Mouse (Mus musculus) left cerebral cortex, postnatal 25 days (tissue): ENCODE data around the gene Wfdc1. TPM values are rescaled to one million over a fixed set of nuclear protein-coding genes. Genes with fewer than 3 reads are reported as not detected.

ENCODE experiments used
- DNase-seq, 2 experiments: peaks; one replicate each; pipeline ENCODE4 v3.0.0; 2022; ENCODE audit warnings: low spot score in 2 of 2, mixed read lengths in 1 of 2
- intact Hi-C: fragments of 180-260 bp; cut with DNase I; formaldehyde crosslinking; loops from one replicate; pipeline ENCODE4 v1.15.1; 2025
- total RNA-seq, 2 experiments: library from RNA; stranded (reverse); gene quantifications; 2 replicates each; pipeline ENCODE4 v1.2.3; 2021

Gene Wfdc1
- total RNA-seq = 10 to 100 TPM in 1 of 2 experiments, 1 to 10 TPM in 1; 8.6 to 10.8 TPM

GRCm38 (mm10) chr8:119666219-119666951, at the start of gene Wfdc1:
Gene Wfdc1 (plus strand): TSS chr8:119666365.
- intact Hi-C loops = no loop called here
- no peak for DNase-seq

DNA sequence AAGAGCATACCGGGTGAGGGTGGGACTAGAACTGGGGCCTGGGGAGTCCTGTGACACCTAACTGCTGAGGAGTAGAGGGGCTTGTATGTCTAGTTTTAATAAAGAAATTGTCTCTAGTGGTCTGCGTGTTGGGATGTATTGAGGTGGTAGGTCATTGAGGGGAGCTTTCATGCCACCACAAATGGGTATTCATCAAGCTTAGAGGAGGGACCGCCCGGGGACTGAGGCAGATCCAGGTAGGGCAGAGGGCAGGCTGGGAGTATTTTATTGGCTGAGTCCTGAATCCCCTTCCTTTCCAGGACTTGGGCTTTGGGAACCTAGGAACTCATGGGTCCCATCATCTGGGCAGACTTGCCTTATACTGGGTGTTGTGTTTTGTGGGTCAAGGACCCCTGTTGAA, 49.4 kb upstream of the Wfdc1 start:
- intact Hi-C loops = no loop called here
- no peak for DNase-seq

GRCm38 (mm10) chr8:119617586-119617985, 48.6 kb upstream of the Wfdc1 start:
- intact Hi-C loops = no loop called here
- no peak for DNase-seq

GRCm38 (mm10) chr8:119618887-119619286, 47.3 kb upstream of the Wfdc1 start:
- DNase-seq = no peak
- intact Hi-C loops = no loop called here

DNA sequence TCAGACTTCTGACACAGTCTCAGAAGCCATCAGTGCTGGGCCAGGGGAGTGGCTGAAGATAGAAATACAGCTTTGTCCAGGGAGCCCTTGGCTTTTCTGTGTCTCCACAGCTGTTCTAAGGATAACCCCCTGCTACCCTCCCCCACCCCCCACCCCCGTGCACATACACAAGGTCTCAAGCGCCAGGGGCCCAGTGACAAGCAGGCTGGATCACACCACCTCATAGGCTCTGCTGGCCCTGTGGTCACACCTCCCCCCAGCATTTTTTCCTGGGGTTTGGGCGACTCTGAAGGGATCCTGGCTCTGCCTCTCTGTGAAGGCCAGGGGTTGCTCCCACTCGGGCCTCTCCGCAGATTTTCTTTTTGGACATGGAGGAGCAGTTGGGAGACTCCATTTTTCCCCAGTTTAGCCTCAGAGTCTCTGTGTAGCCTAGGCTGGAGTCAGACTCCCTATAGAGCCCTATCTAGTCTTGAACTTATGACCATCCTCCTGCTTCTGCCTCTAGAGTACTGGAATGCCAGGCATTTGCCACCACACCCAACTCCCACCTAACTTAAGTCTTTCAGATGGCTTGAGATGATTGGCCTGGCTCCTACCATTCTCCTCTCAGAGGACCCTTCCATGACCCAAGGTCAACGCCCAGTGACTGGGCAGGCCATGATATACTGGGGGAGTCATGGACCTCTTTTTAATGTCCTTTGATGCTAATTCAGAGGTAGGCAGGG, 45.9 kb upstream of the Wfdc1 start:
- intact Hi-C loops = no loop called here
- no peak for DNase-seq

DNA sequence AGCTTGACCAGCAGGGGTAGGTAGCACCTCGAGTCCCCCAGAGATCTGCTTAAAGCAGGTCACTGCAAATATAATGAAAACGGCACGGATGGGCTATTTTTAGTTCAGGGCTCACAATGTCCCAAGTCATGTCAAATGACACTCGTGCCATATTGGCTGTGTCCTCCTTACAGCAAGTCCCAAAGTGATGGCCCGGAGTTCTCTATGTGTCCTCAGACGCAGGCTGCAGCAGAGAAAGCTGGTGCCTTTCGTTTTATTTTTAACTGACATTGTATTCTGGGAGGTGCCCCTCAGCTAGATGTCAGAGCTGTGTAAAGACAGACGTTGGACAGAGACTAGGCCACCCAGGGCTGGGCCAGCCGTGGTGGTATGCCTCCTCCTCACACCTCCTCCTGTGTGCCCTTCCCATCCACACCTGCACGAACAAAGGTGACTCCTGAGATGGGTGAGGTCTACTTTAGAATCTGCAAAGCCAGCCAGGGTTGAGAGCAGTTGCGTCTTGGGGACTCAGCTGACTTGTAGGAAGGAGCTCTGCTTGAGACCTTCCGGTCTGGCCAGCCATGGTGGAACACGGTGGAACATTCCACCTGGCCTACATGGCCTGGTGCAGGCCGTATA, 45.2 kb upstream of the Wfdc1 start:
- no peak for DNase-seq
- intact Hi-C loops = no loop called here

GRCm38 (mm10) chr8:119622555-119622954, 43.6 kb upstream of the Wfdc1 start:
- DNase-seq = no peak
- intact Hi-C loops = no loop called here

DNA sequence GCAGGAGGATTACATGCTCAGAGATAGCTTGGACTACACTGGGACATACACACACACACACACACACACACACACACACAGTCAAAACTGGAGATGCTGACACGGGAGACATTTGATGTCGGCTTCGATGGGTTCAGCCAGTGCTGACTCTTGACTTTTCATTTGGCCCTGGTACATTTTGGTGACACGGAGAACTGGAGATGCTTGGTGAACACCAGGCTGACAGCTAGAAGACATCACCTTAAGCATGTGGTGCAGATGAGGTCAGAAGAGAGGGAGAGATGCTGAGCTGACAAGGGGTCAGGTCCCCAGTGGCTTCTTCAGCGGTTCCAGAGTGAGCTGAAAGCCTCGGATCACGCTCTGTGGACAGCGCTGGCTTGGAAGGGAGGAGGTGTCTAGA, 43.1 kb upstream of the Wfdc1 start:
- no peak for DNase-seq
- intact Hi-C loops = no loop called here

GRCm38 (mm10) chr8:119623744-119624143, 42.4 kb upstream of the Wfdc1 start:
- no peak for DNase-seq
- intact Hi-C loops = no loop called here

- DNase-seq = no peak
- intact Hi-C loops = no loop called here
Observed at GRCm38 (mm10) chr8:119624916-119625315, 41.2 kb upstream of the Wfdc1 start.

- DNase-seq = no peak
- intact Hi-C loops = no loop called here
Observed at GRCm38 (mm10) chr8:119625788-119626187, 40.4 kb upstream of the Wfdc1 start.

GRCm38 (mm10) chr8:119627199-119627598, 39.0 kb upstream of the Wfdc1 start:
- intact Hi-C loops = no loop called here

DNA sequence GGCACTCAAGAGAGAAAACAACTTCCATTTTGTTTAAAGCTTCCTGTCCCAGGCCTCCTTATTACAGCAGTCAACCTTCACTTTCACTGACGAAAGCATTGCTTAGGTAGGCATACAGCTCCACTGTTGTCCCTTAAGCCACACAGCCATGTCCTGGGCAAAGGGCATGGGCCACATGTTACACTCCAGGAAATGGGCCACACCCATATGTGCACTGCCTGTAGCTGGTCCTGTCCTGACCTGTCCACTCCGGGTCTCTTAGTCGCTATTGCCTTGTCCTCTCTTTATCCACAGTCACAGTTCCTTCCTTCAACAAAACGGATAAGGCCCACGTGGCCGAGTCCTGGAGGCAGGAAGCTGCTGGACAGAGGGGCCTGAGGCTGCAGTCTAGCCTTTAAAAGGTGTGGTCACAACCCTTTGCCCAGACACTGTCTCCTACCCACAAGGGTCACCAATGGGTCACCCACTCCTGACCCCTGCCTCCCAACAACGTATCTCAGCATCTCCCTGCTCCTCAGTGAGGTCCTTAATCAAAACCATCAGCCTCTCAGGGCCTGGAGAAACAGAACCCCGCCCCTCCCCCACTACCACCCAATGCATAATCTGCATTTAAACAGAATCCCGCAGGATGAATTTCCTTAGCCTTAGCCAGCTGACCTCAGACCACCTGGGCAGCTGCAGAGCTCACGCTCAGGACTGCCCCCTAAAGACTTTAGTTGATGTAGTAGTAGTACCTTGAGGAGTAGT, 38.4 kb upstream of the Wfdc1 start:
- DNase-seq = no peak
- intact Hi-C loops = no loop called here

More at GRCm38 (mm10) chr8:119627199-119627598, 39.0 kb upstream of the Wfdc1 start:
- no peak for DNase-seq

- no peak for DNase-seq
- intact Hi-C loops = no loop called here
Observed at GRCm38 (mm10) chr8:119630841-119631240, 35.3 kb upstream of the Wfdc1 start.

DNA sequence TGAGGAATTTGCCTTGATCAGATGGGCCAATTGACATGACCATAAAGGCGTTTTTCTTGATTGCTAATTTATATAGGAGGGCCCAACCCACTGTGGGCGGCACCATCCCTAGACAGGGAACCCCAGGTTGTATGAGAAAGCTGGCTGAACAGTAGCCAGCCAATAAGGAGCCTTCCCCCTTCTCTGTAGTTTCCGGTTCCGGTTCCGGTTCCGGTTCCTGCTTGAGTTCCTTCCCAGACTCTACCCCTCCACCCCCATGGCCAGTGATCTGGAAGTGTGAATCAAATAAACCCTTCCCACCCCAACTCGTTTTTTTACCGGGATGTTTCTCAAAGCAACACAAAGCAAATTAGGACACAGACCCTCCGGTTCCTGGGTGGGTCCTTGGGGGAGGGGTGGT, 33.9 kb upstream of the Wfdc1 start:
- DNase-seq = no peak
- intact Hi-C loops = no loop called here

DNA sequence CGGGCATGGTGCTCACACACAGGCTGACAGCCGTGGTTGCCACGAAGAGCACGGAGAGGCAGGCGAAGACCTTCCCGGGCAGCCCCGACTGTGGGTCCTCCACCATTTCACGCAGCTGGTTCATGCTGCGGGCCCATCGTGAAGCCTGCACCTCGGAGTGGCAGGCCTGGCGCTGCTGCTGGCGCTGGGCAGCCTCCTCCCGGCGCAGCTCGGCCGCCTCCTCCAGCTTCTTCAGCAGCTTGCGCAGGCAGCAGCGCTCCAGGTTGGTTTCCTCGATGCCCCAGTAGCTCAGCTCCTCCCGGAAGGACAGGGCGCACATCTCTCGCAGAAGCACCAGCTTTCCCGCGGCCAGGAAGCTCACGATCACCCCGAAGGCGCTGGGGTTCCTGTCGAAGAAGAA, 33.3 kb upstream of the Wfdc1 start:
- no peak for DNase-seq
- intact Hi-C loops = no loop called here

DNA sequence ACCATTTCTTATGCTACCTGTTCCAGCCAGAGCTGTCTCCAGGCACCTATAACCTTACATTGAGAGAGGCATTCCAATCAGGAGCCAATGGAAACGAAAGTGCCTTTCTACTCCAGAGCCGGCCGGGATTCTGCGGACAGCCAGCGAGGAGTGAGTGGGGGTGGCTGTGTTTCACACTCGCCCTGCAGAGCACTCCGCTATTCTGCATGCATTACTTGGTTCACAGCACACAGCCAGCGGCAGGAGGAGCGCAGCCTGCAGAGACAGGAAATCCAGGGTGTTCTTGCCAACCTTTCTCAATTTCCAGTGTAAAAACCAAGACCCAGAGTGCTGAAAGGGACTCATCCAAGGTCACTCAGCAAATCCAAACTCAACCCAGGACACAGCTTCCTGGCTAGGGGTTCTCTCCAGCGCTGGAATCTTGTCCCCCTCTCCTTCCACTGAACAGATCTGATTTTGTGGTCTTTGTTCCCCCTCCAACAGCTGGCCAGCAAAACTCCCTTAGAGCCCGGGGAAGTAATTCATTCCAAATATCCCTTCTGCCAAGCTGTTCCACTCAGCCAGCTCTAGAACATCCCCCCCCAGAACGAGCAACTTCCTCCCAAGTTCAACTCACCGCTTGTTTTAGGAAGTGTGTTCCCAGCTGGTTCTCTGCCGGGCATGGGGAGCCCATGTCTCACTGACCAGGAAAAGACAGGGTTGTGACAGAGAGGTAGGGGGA, 31.4 kb upstream of the Wfdc1 start:
- DNase-seq = peak in 1 of 2 experiments; percentile 35
- intact Hi-C loops = no loop called here

GRCm38 (mm10) chr8:119635378-119635777, 30.8 kb upstream of the Wfdc1 start, which contains the start of gene Kcng4:
Gene Kcng4 (minus strand): TSS chr8:119635680.
- DNase-seq = no peak
- intact Hi-C loops = no loop called here

GRCm38 (mm10) chr8:119635958-119636357, 30.2 kb upstream of the Wfdc1 start:
- DNase-seq = peak in 1 of 2 experiments; percentile 45
- intact Hi-C loops = no loop called here
